Mouse (Mus musculus): ENCODE measurements around the gene Lifr. TPM values are rescaled to one million over a fixed set of nuclear protein-coding genes. Genes with fewer than 3 reads are reported as not detected.

Lifr gene
- polyA plus RNA-seq, 1 experiment, result 19.9 TPM

GRCm38 (mm10) chr15:7154010-7154736 is 63.8 kb downstream of the Lifr start:
- Histone ChIP-seq H3K27me3 (ENCODE audit: control insufficient read depth, insufficient read depth, low read length) (no peaks in the 10 kb centered on the region), H3K27ac (ENCODE audit: insufficient read depth, low read length) (no peak overlapping the region), H3K4me3 (replicated peaks; ENCODE audit: insufficient read depth, low read depth, low read length) (no peak overlapping the region), H3K4me1 (ENCODE audit: control insufficient read depth, insufficient read depth, low read length) (peaks cover 4% of the 10 kb centered on the region)
- DNase-seq, result no peak
- TF ChIP-seq CTCF (IDR thresholded peaks at IDR 0.05; ENCODE audit: borderline replicate concordance, insufficient read depth, low read depth, low read length), result no peak
- TF ChIP-seq POLR2A (IDR thresholded peaks at IDR 0.05; ENCODE audit: borderline replicate concordance, insufficient read depth, low read length), result no peak
- whole genome bisulfite sequencing, result 9% methylated on average over 15 of the region's 15 CpGs

- TF ChIP-seq CTCF (IDR thresholded peaks at IDR 0.05; ENCODE audit: borderline replicate concordance, insufficient read depth, low read depth, low read length) (no peak), POLR2A (IDR thresholded peaks at IDR 0.05; ENCODE audit: borderline replicate concordance, insufficient read depth, low read length) (no peak)
- no peak overlapping the region for H3K27ac ChIP-seq (ENCODE audit: insufficient read depth, low read length)
- 27% methylated on average over 7 of the region's 7 CpGs for WGBS
- peaks cover 4% of the 10 kb centered on the region for H3K4me1 ChIP-seq (ENCODE audit: control insufficient read depth, insufficient read depth, low read length)
- no peak overlapping the region for H3K4me3 ChIP-seq (replicated peaks; ENCODE audit: insufficient read depth, low read depth, low read length)
- no peak for DNase-seq
- H3K27me3 ChIP-seq (ENCODE audit: control insufficient read depth, insufficient read depth, low read length), result no peaks in the 10 kb centered on the region
Measured at GRCm38 (mm10) chr15:7154737-7155090, 64.3 kb downstream of the Lifr start.

- no peak for TF ChIP-seq POLR2A (IDR thresholded peaks at IDR 0.05; ENCODE audit: borderline replicate concordance, insufficient read depth, low read length)
- no peak for TF ChIP-seq CTCF (IDR thresholded peaks at IDR 0.05; ENCODE audit: borderline replicate concordance, insufficient read depth, low read depth, low read length)
- WGBS, result 97% methylated on average over 6 of the region's 6 CpGs
- no peak overlapping the region for H3K27ac ChIP-seq (ENCODE audit: insufficient read depth, low read length)
- H3K4me1 ChIP-seq (ENCODE audit: control insufficient read depth, insufficient read depth, low read length), result peaks cover 4% of the 10 kb centered on the region
- no peaks in the 10 kb centered on the region for H3K27me3 ChIP-seq (ENCODE audit: control insufficient read depth, insufficient read depth, low read length)
- H3K4me3 ChIP-seq (replicated peaks; ENCODE audit: insufficient read depth, low read depth, low read length), result no peak overlapping the region
- DNase-seq, result no peak
Measured at GRCm38 (mm10) chr15:7157658-7158057, 67.2 kb downstream of the Lifr start.

- Histone ChIP-seq H3K4me1 (ENCODE audit: control insufficient read depth, insufficient read depth, low read length) (no peaks in the 10 kb centered on the region), H3K27ac (ENCODE audit: insufficient read depth, low read length) (no peak overlapping the region), H3K27me3 (ENCODE audit: control insufficient read depth, insufficient read depth, low read length) (no peaks in the 10 kb centered on the region), H3K4me3 (replicated peaks; ENCODE audit: insufficient read depth, low read depth, low read length) (no peak overlapping the region)
- TF ChIP-seq CTCF (IDR thresholded peaks at IDR 0.05; ENCODE audit: borderline replicate concordance, insufficient read depth, low read depth, low read length) (no peak), POLR2A (IDR thresholded peaks at IDR 0.05; ENCODE audit: borderline replicate concordance, insufficient read depth, low read length) (no peak)
- DNase-seq, result no peak
- 91% methylated on average over 9 of the region's 9 CpGs for WGBS
Measured at GRCm38 (mm10) chr15:7159869-7160268, 69.5 kb downstream of the Lifr start.

GRCm38 (mm10) chr15:7160321-7160720 is 69.9 kb downstream of the Lifr start:
- no peak overlapping the region for H3K27ac ChIP-seq (ENCODE audit: insufficient read depth, low read length)
- WGBS, result 88% methylated on average over 8 of the region's 8 CpGs
- H3K4me3 ChIP-seq (replicated peaks; ENCODE audit: insufficient read depth, low read depth, low read length), result no peak overlapping the region
- TF ChIP-seq POLR2A (IDR thresholded peaks at IDR 0.05; ENCODE audit: borderline replicate concordance, insufficient read depth, low read length), result no peak
- TF ChIP-seq CTCF (IDR thresholded peaks at IDR 0.05; ENCODE audit: borderline replicate concordance, insufficient read depth, low read depth, low read length), result no peak
- no peaks in the 10 kb centered on the region for H3K4me1 ChIP-seq (ENCODE audit: control insufficient read depth, insufficient read depth, low read length)
- DNase-seq, result no peak
- no peaks in the 10 kb centered on the region for H3K27me3 ChIP-seq (ENCODE audit: control insufficient read depth, insufficient read depth, low read length)

GRCm38 (mm10) chr15:7163851-7164250 is 73.4 kb downstream of the Lifr start:
- Histone ChIP-seq H3K27ac (ENCODE audit: insufficient read depth, low read length) (no peak overlapping the region), H3K4me3 (replicated peaks; ENCODE audit: insufficient read depth, low read depth, low read length) (no peak overlapping the region), H3K4me1 (ENCODE audit: control insufficient read depth, insufficient read depth, low read length) (no peaks in the 10 kb centered on the region), H3K27me3 (ENCODE audit: control insufficient read depth, insufficient read depth, low read length) (no peaks in the 10 kb centered on the region)
- 76% methylated on average over 6 of the region's 6 CpGs for WGBS
- TF ChIP-seq POLR2A (IDR thresholded peaks at IDR 0.05; ENCODE audit: borderline replicate concordance, insufficient read depth, low read length) (no peak), CTCF (IDR thresholded peaks at IDR 0.05; ENCODE audit: borderline replicate concordance, insufficient read depth, low read depth, low read length) (no peak)
- no peak for DNase-seq

GRCm38 (mm10) chr15:7166735-7167134 is 76.3 kb downstream of the Lifr start:
- no peak for DNase-seq
- no peak overlapping the region for H3K4me3 ChIP-seq (replicated peaks; ENCODE audit: insufficient read depth, low read depth, low read length)
- H3K4me1 ChIP-seq (ENCODE audit: control insufficient read depth, insufficient read depth, low read length), result no peaks in the 10 kb centered on the region
- WGBS, result 97% methylated on average over 9 of the region's 9 CpGs
- no peaks in the 10 kb centered on the region for H3K27me3 ChIP-seq (ENCODE audit: control insufficient read depth, insufficient read depth, low read length)
- no peak overlapping the region for H3K27ac ChIP-seq (ENCODE audit: insufficient read depth, low read length)
- no peak for TF ChIP-seq POLR2A (IDR thresholded peaks at IDR 0.05; ENCODE audit: borderline replicate concordance, insufficient read depth, low read length)
- no peak for TF ChIP-seq CTCF (IDR thresholded peaks at IDR 0.05; ENCODE audit: borderline replicate concordance, insufficient read depth, low read depth, low read length)

GRCm38 (mm10) chr15:7167238-7167905 is 77.0 kb downstream of the Lifr start:
- Histone ChIP-seq H3K4me1 (ENCODE audit: control insufficient read depth, insufficient read depth, low read length) (no peaks in the 10 kb centered on the region), H3K27ac (ENCODE audit: insufficient read depth, low read length) (no peak overlapping the region), H3K27me3 (ENCODE audit: control insufficient read depth, insufficient read depth, low read length) (no peaks in the 10 kb centered on the region), H3K4me3 (replicated peaks; ENCODE audit: insufficient read depth, low read depth, low read length) (no peak overlapping the region)
- WGBS, result 95% methylated on average over 10 of the region's 10 CpGs
- TF ChIP-seq POLR2A (IDR thresholded peaks at IDR 0.05; ENCODE audit: borderline replicate concordance, insufficient read depth, low read length), result no peak
- TF ChIP-seq CTCF (IDR thresholded peaks at IDR 0.05; ENCODE audit: borderline replicate concordance, insufficient read depth, low read depth, low read length), result no peak
- no peak for DNase-seq
